Mouse (Mus musculus) lung, postnatal 0 days (tissue): ENCODE data around the gene Cyth3.

Experiments used
- CTCF ChIP-seq: IDR thresholded peaks from 2 replicates; pipeline ENCODE4 v1.5.1; 2016; ENCODE audit warnings: antibody characterized with exemption, mild to moderate bottlenecking
- EP300 ChIP-seq: IDR thresholded peaks from 2 replicates; pipeline ENCODE4 v1.6.1; 2016; ENCODE audit warnings: antibody characterized with exemption, mild to moderate bottlenecking, control low read depth

DNA sequence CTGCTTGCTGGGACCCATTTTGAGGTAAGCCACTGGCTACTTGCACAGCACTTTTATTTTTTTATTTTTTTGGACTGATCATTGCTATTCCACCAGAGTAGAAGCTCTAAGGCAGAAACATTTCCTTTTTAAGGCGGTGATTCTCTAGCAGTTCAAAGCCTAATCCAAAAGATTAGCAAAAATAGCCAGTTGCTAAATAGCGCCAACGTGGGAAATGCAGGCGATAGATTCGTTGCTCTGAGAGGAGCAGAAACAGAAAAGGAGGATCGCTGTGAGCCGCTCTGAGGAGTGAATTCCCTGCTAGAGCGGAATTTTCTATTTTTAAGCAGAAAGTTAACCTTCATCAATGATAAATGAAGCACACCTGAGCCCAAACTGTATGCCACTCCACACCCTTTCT is 40.4 kb upstream of the Cyth3 start:
- no peak for TF ChIP-seq CTCF
- no peak for TF ChIP-seq EP300
